Mouse (Mus musculus) right cerebral cortex, postnatal 14 days (tissue): Measurements from ENCODE around the gene Rfpl4b.
"Not testable (repeated sequence)": the region's sequence is repeated elsewhere in the genome, so short reads cannot be mapped to it uniquely, and the experiment has no call there.

Experiments
- DNase-seq: peaks from one replicate; pipeline ENCODE4 v3.0.0; 2022

Gene Rfpl4b

DNA sequence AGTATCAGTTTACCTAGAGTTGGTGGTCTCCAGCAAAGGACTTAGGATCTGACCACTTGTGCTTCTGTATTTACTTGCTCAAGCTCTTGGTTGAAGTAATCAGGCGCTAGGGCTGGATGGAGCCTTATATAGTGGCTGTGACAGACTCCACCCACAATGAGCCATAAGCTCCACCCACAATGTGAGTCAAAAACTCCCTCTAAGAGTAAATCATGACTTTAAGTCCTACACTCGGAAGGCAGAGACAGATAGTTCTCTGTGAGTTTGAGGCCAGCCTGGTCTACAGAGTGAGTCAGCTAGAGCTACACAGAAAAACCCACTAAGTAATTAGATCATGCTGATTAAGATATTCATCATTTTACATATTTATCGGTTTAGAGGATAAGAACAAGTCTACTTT lies at the start of gene Rfpl4b:
Gene Rfpl4b (minus strand): TSS at position 101 of the 400 bp plus-strand sequence.
- no peak for DNase-seq

DNA sequence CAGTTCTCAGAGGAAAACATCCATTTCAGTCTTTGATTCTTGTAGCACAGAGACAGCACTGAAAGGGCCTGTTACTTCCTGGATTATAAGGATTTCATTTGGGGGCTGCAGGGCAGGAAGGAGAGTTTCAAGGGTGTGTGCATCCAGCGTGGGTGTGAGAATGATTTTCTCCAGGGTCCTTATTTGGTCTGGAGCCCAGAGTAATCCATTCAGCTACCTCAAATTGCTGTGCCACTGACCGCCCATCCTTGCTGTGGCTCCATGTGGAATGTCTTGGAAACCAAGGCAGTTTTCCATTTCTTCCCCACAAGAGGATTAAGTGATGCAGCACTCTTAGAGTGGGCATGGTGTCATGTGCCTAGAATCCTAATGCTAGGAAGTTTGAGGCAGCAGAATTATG lies 33.6 kb upstream of the Rfpl4b start:
- no peak for DNase-seq

DNA sequence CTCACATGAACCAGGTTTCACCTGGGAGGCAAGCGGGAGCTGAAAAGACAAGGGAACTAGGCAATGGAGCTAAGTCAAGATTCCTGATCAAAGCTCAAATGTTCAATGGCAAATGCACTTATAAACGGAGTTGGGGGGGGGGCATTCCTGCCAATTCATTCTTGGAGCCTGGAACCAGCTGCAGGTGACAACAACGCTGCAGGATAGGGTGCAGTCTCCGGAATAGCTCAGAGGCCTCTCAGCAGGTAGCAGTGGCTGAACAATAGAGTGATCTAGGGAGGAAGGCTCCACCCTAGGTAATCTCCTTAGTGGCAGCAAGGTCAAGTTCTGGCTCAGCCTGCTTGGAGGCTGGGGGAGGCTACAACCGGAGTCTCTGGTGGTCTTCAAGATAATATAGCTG lies 28.4 kb upstream of the Rfpl4b start:
- DNase-seq, result not testable (repeated sequence)

DNA sequence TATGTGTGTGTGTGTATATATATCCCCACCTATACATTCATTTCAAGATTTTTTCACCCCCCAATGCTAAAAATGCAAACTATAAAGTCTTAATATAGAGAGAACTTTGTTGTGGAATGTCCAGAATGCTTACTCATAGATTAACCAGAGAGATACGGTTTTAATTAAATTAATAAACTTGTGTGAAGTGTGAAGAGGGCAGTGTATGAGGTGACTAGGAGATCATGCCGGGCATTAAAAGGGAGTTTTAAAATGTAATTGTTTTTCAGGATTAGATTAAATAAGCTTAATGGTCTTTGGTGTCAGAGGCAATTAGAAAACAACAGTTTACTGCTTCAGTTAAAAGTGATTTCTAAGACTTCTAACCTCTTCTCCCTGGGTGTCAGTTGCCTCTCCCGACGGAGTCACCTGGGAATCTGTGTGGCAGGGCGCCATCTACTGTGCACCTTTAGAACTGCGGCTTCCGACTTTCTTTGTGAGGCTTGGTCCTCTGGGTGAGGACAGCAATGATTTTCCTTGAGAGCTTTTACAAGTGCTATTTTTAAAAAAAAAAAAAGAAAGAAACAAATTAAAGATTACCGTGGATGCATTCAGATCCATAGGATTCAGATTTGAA lies 27.4 kb upstream of the Rfpl4b start:
- DNase-seq, result peak; percentile 75

DNA sequence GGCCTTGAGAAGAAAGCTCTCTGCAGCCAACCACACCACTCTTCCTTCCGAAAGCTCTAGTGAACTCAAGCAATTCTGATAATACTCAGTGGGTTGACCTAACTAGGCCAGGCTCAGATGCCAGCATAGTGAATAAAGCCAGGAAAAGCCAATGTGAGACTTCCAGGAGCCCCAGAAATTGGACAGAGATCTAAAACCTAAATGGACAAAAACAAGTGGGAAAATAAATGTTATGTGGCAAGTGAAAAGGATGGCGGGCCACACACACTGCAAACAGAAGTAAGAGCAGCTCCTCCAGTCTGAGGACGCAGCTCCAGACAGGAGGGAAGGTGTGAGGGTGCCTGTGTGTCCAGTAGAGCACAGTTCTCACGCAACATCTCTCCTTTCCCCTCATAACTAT lies 26.7 kb upstream of the Rfpl4b start:
- DNase-seq, result no peak

DNA sequence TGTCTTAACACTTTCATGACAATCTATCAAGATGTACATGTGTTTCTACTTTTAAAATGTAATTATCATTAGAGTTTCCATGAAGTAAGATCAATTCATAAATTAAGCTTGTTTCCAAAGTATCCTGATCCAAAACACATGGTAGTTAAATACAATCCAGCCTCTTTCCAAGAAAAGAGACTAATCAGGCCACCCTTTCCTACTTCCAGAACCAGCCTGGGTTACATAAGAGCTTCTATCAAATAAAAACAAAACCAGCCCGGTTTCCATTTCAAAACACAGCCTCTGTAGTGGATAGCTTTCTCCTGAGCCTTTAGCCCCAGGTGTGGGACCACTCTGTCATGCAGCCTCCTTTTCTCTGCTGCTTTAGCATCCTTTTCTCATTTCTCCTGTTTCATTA lies 2.2 kb upstream of the Rfpl4b start:
- no peak for DNase-seq

DNA sequence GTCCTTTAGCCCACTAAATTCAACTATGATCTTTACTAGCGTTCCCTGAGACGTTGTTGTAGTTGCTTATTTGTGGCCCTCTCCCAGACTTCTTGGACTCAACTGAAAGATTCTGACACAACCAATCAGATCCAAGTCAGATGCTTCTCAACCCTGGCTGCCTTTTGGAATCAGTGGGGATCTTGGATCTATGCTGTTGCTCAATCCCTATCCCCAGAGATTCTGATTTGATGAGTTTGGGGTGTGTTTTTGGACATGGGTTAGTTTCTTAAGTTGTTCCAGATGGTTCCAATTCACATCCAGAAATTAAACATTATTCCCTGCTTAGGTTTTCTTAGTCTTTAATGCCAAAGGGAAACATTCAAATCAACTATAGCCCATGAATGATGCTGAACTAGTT lies 15.5 kb downstream of the Rfpl4b start:
- no peak for DNase-seq

DNA sequence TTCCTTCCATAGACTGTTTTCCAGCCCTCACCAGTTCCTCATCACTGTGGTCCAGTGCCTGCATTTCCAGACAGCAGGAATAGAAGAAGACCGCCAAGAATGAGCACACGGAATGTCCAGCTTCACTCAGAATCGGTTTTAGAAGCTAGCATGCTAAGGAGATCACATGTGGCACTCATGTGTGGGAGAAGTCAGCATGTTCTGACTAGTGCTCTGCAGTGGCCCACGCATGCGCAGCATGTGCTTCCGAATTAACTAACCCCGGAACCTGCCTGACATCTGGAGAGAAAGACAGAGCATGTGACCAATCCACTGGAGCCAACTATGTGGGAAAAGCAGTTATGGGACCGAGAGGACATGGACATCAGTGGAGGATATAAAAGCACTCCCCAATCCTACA lies 17.5 kb downstream of the Rfpl4b start:
- no peak for DNase-seq

DNA sequence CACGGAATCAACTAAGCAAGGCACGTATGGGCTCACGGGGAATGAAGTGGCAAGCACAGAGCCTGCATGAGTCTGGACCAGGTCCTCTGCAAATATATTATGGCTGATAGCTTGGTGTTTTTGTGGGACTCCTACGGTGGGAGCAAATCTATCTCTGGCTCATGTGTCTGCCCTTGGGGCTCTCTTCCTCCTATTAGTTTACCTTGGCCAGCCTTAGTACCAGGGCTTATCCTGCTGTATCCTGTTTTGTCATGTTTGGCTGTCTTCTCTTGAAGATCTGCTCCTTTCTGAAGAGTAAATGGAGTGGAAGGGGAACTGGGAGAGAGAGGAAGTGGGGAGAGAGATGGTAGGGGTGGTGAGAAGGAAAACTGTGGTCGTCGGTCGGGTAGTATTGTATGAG lies 18.3 kb downstream of the Rfpl4b start:
- DNase-seq, result no peak

DNA sequence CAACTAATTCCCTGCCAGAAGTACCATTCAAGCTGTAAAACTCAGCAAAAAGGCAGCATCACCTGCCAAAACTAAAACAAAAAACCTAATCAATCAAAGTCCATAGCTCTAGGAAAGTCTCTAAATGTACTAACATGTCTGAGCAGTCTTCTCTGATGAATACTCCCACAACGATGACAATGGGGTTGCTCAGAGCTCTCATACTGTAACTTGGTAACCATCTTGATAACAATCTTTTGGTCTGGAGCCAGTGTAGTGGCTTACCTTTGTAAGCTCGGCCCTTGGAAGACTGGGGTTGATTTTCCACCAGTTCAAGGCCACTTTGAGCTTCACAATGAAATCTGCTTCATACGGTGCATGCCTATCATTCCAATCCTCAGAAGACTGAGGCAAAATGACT lies 33.0 kb downstream of the Rfpl4b start:
- DNase-seq, result no peak
